Mouse (Mus musculus): ENCODE data around the gene Gpcpd1. TPM values are rescaled to one million over a fixed set of nuclear protein-coding genes. Genes with fewer than 3 reads are reported as not detected.

Gpcpd1 gene
- total and polyA plus RNA-seq, 3 experiments: 2.1 to 41.7 (median 18.6) TPM

GRCm38 (mm10) chr2:132517194-132517836, 70.2 kb downstream of the Gpcpd1 start:
- no peak for DNase-seq

GRCm38 (mm10) chr2:132516130-132517030, 71.1 kb downstream of the Gpcpd1 start:
- peak; percentile 55 for DNase-seq

- DNase-seq: no peak
Measured at GRCm38 (mm10) chr2:132515607-132516006, 71.9 kb downstream of the Gpcpd1 start.

GRCm38 (mm10) chr2:132515076-132515475, 72.5 kb downstream of the Gpcpd1 start:
- no peak for DNase-seq

GRCm38 (mm10) chr2:132514353-132514752, 73.2 kb downstream of the Gpcpd1 start:
- DNase-seq: no peak

- DNase-seq: no peak
Measured at GRCm38 (mm10) chr2:132513371-132514181, 74.0 kb downstream of the Gpcpd1 start.

GRCm38 (mm10) chr2:132512977-132513351, 74.6 kb downstream of the Gpcpd1 start:
- no peak for DNase-seq

- DNase-seq: no peak
Measured at GRCm38 (mm10) chr2:132512051-132512976, 75.2 kb downstream of the Gpcpd1 start.

- no peak for DNase-seq
Measured at GRCm38 (mm10) chr2:132511011-132511818, 76.3 kb downstream of the Gpcpd1 start.

GRCm38 (mm10) chr2:132509714-132510113, 77.8 kb downstream of the Gpcpd1 start:
- no peak for DNase-seq

- DNase-seq: no peak
Measured at GRCm38 (mm10) chr2:132509261-132509660, 78.3 kb downstream of the Gpcpd1 start.

GRCm38 (mm10) chr2:132507521-132507920, 80.0 kb downstream of the Gpcpd1 start:
- no peak for DNase-seq

GRCm38 (mm10) chr2:132507091-132507490, 80.4 kb downstream of the Gpcpd1 start:
- DNase-seq: no peak

GRCm38 (mm10) chr2:132505828-132506227, 81.7 kb downstream of the Gpcpd1 start:
- DNase-seq: no peak

- no peak for DNase-seq
Measured at GRCm38 (mm10) chr2:132498344-132498743, 89.2 kb downstream of the Gpcpd1 start.

GRCm38 (mm10) chr2:132497412-132498135, 90.0 kb downstream of the Gpcpd1 start:
- no peak for DNase-seq

GRCm38 (mm10) chr2:132493184-132493583, 94.3 kb downstream of the Gpcpd1 start:
- DNase-seq: no peak

GRCm38 (mm10) chr2:132485454-132485853, 102.1 kb downstream of the Gpcpd1 start:
- DNase-seq: peak; percentile 52

GRCm38 (mm10) chr2:132481547-132481946, 106.0 kb downstream of the Gpcpd1 start:
- no peak for DNase-seq
